Mouse (Mus musculus) testis, adult 2 months (tissue): ENCODE results near the gene Arhgef39.

Experiments
- CTCF ChIP-seq: fragments of 200-500 bp; IDR thresholded peaks from 2 replicates; pipeline ENCODE4 v1.5.1; 2012; ENCODE audit warnings: low read depth, mild to moderate bottlenecking, inconsistent platforms, low read length, moderate library complexity; ENCODE audit not compliant: control insufficient read depth, insufficient read depth, insufficient replicate concordance
- POLR2A ChIP-seq: fragments of 200-500 bp; IDR thresholded peaks from 2 replicates; pipeline ENCODE4 v1.6.1; 2012; ENCODE audit warnings: low read depth, mild to moderate bottlenecking, inconsistent platforms, low read length, moderate library complexity; ENCODE audit not compliant: control insufficient read depth

- TF ChIP-seq CTCF (no peak), POLR2A (no peak)
Measured at GRCm38 (mm10) chr4:43490801-43491200, 8.7 kb downstream of the Arhgef39 start.
